Mouse (Mus musculus): ENCODE measurements around the gene Rab12. TPM values are rescaled to one million over a fixed set of nuclear protein-coding genes. Genes with fewer than 3 reads are reported as not detected.
A peak's percentile ranks its signal among the peaks of the same experiment; 100 is the strongest.

The Rab12 gene
- total RNA-seq, 2 experiments from 2014 or later: 74.9 to 83.1 TPM

- peak; percentile 73 to 75 for DNase-seq (ENCODE audit: low spot score in 2 of 2)
Measured at GRCm38 (mm10) chr17:66449460-66450341, 69.8 kb downstream of the Rab12 start, which contains the start of gene Mtcl1. TSS of gene Mtcl1 (minus strand) at chr17:66449750.

DNA sequence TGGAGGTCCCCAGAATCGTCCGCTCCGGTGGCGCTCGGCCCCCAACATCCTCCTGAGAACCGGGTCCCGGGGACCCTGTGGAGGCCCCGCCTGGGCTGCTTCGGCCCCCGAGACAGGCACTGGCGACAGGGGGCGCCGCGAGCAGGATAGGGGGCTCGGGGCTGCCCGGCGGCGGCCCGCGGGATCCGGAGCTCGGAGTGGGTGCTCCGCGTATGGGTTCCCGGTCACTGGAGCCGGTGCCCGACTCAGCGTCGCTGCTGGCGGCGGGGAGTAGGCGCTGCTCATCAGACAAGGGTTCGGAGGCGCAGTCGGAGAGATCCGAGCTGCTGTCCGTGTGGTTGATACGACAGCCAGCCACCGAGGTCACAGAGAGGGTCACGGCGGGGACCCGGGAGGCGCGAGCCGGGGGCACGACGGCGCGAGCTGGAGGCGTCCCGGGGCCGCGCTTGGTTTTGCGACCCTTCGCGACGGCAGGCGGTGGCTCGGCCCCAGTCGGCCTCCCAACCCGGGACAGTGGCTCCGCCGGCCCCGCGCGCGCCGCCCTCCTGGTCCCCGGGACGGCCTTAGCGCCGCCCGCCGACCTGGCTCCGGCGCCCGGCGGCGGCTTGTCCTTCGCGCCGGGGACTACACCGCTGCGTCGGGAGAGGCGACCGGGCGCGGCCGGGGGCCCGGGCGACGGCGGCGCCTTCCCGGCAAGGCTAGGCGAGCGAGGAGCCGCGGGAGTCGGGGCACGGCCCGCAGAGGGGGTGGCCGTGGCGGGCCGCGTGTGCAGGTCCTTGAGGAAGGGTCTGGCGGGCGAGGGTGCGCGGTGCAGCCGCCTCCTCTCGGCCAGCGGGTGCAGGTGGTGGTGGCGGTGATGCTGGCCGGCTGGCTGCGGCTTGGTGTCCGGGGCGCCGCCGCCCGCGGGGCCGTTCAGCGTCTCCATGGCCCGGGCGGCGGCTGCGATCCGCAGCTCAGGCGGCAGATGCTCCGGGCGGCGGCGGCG lies 70.8 kb downstream of the Rab12 start:
- peak; percentile 57 to 63 for DNase-seq (ENCODE audit: low spot score in 2 of 2)

- DNase-seq (ENCODE audit: low spot score in 2 of 2): peak in 1 of 2 experiments; percentile 4
Measured at GRCm38 (mm10) chr17:66447978-66448377, 71.6 kb downstream of the Rab12 start.

DNA sequence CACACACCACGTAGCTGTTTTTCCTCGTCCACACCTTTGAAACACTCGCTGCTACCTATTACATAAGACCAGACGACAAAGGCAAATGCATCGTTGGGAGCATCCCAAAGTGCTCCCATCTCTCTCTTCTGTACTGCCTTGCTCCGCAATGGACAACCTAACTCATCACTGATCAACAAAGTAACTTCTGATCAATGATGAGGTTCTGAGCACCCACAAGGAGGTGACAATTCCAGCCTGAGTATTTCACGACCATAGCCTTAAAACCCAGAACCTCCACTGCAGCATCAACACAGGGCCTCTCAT lies 72.6 kb downstream of the Rab12 start:
- no peak for DNase-seq (ENCODE audit: low spot score in 2 of 2)

DNA sequence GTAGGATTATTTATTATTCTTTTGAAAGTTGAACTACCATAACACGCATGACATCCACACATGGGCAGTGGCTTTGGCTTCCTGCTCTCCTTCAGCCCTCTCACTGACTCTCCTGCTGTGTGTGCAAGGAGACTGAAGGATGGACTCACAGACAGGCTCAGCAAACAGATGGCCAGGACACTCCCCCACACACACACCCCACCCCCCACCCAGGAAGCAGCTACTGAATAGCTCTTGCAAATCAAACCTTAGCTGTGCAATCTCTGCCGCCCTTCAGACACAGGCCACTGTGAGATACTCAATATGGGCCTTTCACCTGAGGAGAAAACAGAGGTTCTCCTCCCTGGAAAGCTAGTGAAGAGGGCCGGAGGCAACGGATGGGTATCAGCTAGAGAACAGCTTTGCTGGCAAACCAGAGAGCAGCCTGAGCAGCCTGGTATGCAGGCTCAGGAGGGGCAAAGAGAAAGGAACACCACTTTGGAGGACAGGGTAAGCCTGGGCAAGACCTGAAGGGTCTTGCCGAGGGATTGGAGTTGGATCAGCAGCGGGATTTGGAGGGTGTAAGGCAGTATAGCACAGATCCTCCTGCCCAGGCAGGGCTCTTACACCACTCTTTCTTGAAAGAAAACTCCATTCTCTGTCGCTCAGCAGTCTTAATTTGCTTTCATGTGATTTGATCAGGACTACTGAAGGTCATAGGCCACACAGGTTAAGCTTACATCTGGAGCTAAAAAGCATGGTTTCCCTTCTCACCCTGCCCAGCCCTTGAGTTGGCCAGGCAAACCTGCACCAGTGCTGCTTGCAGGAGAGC lies 73.1 kb downstream of the Rab12 start:
- no peak for DNase-seq (ENCODE audit: low spot score in 2 of 2)

Other genes with a start within 250 kb of the Rab12 start
- 1 to 10 TPM; 5.1 to 6.1 TPM for gene Mtcl1, start 70.0 kb downstream of the Rab12 start, total RNA-seq (2021)
- not detected for gene Themis3, start 74.9 kb upstream of the Rab12 start, total RNA-seq (2021)

Measured in adrenal gland, adult 18-20 months (tissue).